Mouse (Mus musculus) liver, embryonic 16.5 days (tissue): ENCODE results near the gene Cyp2ab1. TPM values are rescaled to one million over a fixed set of nuclear protein-coding genes. Genes with fewer than 3 reads are reported as not detected.
"Not testable (repeated sequence)": the region's sequence is repeated elsewhere in the genome, so short reads cannot be mapped to it uniquely, and the experiment has no call there.

Source experiments
- ATAC-seq: fragments of 200-750 bp; cut with Nextera tagmentation; 2 replicates; pipeline ENCODE4 v1.8.0; 2017; ENCODE audit warnings: low read depth, mild to moderate bottlenecking, moderate number of reproducible peaks, moderate library complexity
- H3K27ac ChIP-seq: fragments of 300-500 bp; sonication (generic); 2 replicates; pipeline ENCODE4 v1.5.1; 2014; ENCODE audit warnings: mild to moderate bottlenecking, low read length
- H3K27me3 ChIP-seq: fragments of 300-500 bp; sonication (generic); 2 replicates; pipeline ENCODE4 v1.6.1; 2014; ENCODE audit warnings: low read depth, low read length, mixed read lengths; ENCODE audit not compliant: control insufficient read depth, insufficient read depth
- H3K36me3 ChIP-seq: fragments of 300-500 bp; sonication (generic); 2 replicates; pipeline ENCODE4 v1.6.1; 2014; ENCODE audit warnings: mild to moderate bottlenecking; ENCODE audit not compliant: control insufficient read depth, insufficient read depth
- H3K4me1 ChIP-seq: fragments of 300-500 bp; sonication (generic); 2 replicates; pipeline ENCODE4 v1.6.1; 2014; ENCODE audit warnings: low read depth, low read length, mixed read lengths; ENCODE audit not compliant: control insufficient read depth
- H3K4me2 ChIP-seq: fragments of 300-500 bp; sonication (generic); 2 replicates; pipeline ENCODE4 v1.6.1; 2014; ENCODE audit warnings: low read depth, low read length, mixed read lengths
- H3K4me3 ChIP-seq: fragments of 300-500 bp; sonication (generic); 2 replicates; pipeline ENCODE4 v1.5.1; 2014; ENCODE audit warnings: low read depth, mild to moderate bottlenecking, low read length
- H3K9ac ChIP-seq: fragments of 300-500 bp; sonication (generic); 2 replicates; pipeline ENCODE4 v1.6.1; 2014; ENCODE audit warnings: low read depth, low read length
- H3K9me3 ChIP-seq: fragments of 300-500 bp; sonication (generic); replicated peaks from 2 replicates; pipeline ENCODE4 v1.6.1; 2016; ENCODE audit warnings: low read length; ENCODE audit not compliant: control insufficient read depth
- WGBS: fragments of 180-500 bp; shearing (Covaris S2); extraction: QIAGEN DNeasy Blood & Tissue Kit; methylation state at CpG from one replicate; pipeline ENCODE4 v1.1.7; 2014; ENCODE audit not compliant: insufficient replicate concordance; 5-methylcytosine and 5-hydroxymethylcytosine counted together
- polyA plus RNA-seq: library from polyadenylated mRNA; unstranded; fragments of >200 nt; fragmentation: Nextera tagmentation; extraction: Ambion mirVana; gene quantifications from 2 replicates; pipeline ENCODE4 v1.2.1, GENCODE M21; 2015

The Cyp2ab1 gene
- polyA plus RNA-seq: not detected in 2 replicates

GRCm38 (mm10) chr16:20325286-20325685 lies at the start of gene Cyp2ab1:
Gene Cyp2ab1 (minus strand): TSS chr16:20325404.
- ATAC-seq: no peak
- Histone ChIP-seq H3K27me3 (no peaks in the 10 kb centered on the region), H3K4me2 (no peak within 1 kb of the TSS), H3K4me1 (no peaks in the 10 kb centered on the region), H3K9me3 (no peaks in the 10 kb centered on the region), H3K27ac (no peak within 1 kb of the TSS), H3K9ac (no peak within 1 kb of the TSS), H3K36me3 (no peaks in the 10 kb centered on the region), H3K4me3 (no peak within 1 kb of the TSS)
- 36% methylated on average over 5 of the region's 5 CpGs for WGBS

GRCm38 (mm10) chr16:20371731-20372130 lies 46.5 kb upstream of the Cyp2ab1 start:
- no peak overlapping the region for H3K9ac ChIP-seq
- H3K36me3 ChIP-seq: peaks cover 14% of the 10 kb centered on the region
- H3K9me3 ChIP-seq: no peaks in the 10 kb centered on the region
- H3K4me3 ChIP-seq: no peak overlapping the region
- H3K4me2 ChIP-seq: no peak overlapping the region
- ATAC-seq: no peak
- H3K4me1 ChIP-seq: peaks cover 3% of the 10 kb centered on the region
- WGBS: 40% methylated on average over 4 of the region's 4 CpGs
- H3K27me3 ChIP-seq: no peaks in the 10 kb centered on the region
- H3K27ac ChIP-seq: no peak overlapping the region

- no peak overlapping the region for H3K4me3 ChIP-seq
- H3K36me3 ChIP-seq: peaks cover 18% of the 10 kb centered on the region
- H3K4me1 ChIP-seq: peaks cover 3% of the 10 kb centered on the region
- H3K27ac ChIP-seq: no peak overlapping the region
- ATAC-seq: no peak
- no peaks in the 10 kb centered on the region for H3K27me3 ChIP-seq
- H3K9me3 ChIP-seq: no peaks in the 10 kb centered on the region
- WGBS: 78% methylated on average over 9 of the region's 9 CpGs
- H3K4me2 ChIP-seq: no peak overlapping the region
- no peak overlapping the region for H3K9ac ChIP-seq
Measured at GRCm38 (mm10) chr16:20368221-20368620, 43.0 kb upstream of the Cyp2ab1 start.

GRCm38 (mm10) chr16:20362121-20362520 lies 36.9 kb upstream of the Cyp2ab1 start:
- H3K4me3 ChIP-seq: no peak overlapping the region
- H3K4me1 ChIP-seq: no peaks in the 10 kb centered on the region
- H3K9ac ChIP-seq: no peak overlapping the region
- H3K27me3 ChIP-seq: no peaks in the 10 kb centered on the region
- WGBS: 82% methylated on average over 11 of the region's 11 CpGs
- no peak overlapping the region for H3K27ac ChIP-seq
- no peak overlapping the region for H3K4me2 ChIP-seq
- no peaks in the 10 kb centered on the region for H3K9me3 ChIP-seq
- no peak for ATAC-seq
- H3K36me3 ChIP-seq: peaks cover 20% of the 10 kb centered on the region

- not testable (repeated sequence) for H3K9me3 ChIP-seq, H3K27ac ChIP-seq, H3K4me2 ChIP-seq, H3K9ac ChIP-seq, H3K27me3 ChIP-seq, ATAC-seq, H3K4me1 ChIP-seq, H3K4me3 ChIP-seq
- 58% methylated on average over 3 of the region's 3 CpGs for WGBS
- peaks cover 22% of the 10 kb centered on the region for H3K36me3 ChIP-seq
Measured at GRCm38 (mm10) chr16:20361496-20361895, 36.3 kb upstream of the Cyp2ab1 start.

- Histone ChIP-seq H3K27me3 (no peaks in the 10 kb centered on the region), H3K4me2 (no peak overlapping the region), H3K4me3 (no peak overlapping the region), H3K27ac (peak overlapping the region; percentile 50; the same call in 1 of the 2 replicates), H3K9ac (no peak overlapping the region), H3K4me1 (no peaks in the 10 kb centered on the region), H3K36me3 (peaks cover 17% of the 10 kb centered on the region), H3K9me3 (no peaks in the 10 kb centered on the region)
- 76% methylated on average over 9 of the region's 9 CpGs for WGBS
- no peak for ATAC-seq
Measured at GRCm38 (mm10) chr16:20359643-20360295, 34.6 kb upstream of the Cyp2ab1 start.

- WGBS: 67% methylated on average over 5 of the region's 5 CpGs
- Histone ChIP-seq H3K9ac (no peak overlapping the region), H3K27me3 (no peaks in the 10 kb centered on the region), H3K4me3 (no peak overlapping the region), H3K27ac (no peak overlapping the region), H3K4me1 (no peaks in the 10 kb centered on the region), H3K36me3 (peaks cover 12% of the 10 kb centered on the region), H3K4me2 (no peak overlapping the region), H3K9me3 (no peaks in the 10 kb centered on the region)
- no peak for ATAC-seq
Measured at GRCm38 (mm10) chr16:20357837-20358236, 32.6 kb upstream of the Cyp2ab1 start.

GRCm38 (mm10) chr16:20354762-20355161 lies 29.6 kb upstream of the Cyp2ab1 start:
- Histone ChIP-seq H3K27me3 (no peaks in the 10 kb centered on the region), H3K9ac (no peak overlapping the region), H3K9me3 (no peaks in the 10 kb centered on the region), H3K27ac (no peak overlapping the region), H3K36me3 (peaks cover 7% of the 10 kb centered on the region), H3K4me1 (no peaks in the 10 kb centered on the region), H3K4me2 (no peak overlapping the region), H3K4me3 (no peak overlapping the region)
- no peak for ATAC-seq
- 84% methylated on average over 2 of the region's 2 CpGs for WGBS

- H3K9ac ChIP-seq: no peak overlapping the region
- H3K9me3 ChIP-seq: no peaks in the 10 kb centered on the region
- peaks cover 7% of the 10 kb centered on the region; the same call in 1 of the 2 replicates for H3K36me3 ChIP-seq
- no peak overlapping the region for H3K4me3 ChIP-seq
- H3K4me1 ChIP-seq: no peaks in the 10 kb centered on the region
- H3K27ac ChIP-seq: no peak overlapping the region
- WGBS: 63% methylated on average over 1 of the region's 1 CpGs
- no peak for ATAC-seq
- H3K27me3 ChIP-seq: no peaks in the 10 kb centered on the region
- H3K4me2 ChIP-seq: no peak overlapping the region
Measured at GRCm38 (mm10) chr16:20354011-20354410, 28.8 kb upstream of the Cyp2ab1 start.
